Mouse (Mus musculus) liver, adult 2 months (tissue): ENCODE measurements around the gene Cycs. TPM values are rescaled to one million over a fixed set of nuclear protein-coding genes. Genes with fewer than 3 reads are reported as not detected.

Source experiments
- DNase-seq: peaks from one replicate; pipeline ENCODE4 v3.0.0-alpha.2; 2011; ENCODE audit warnings: low read depth, low spot score; ENCODE audit errors: extremely low read depth
- H3K27ac ChIP-seq: fragments of 200-500 bp; replicated peaks from 2 replicates; pipeline ENCODE4 v1.5.1; 2012; ENCODE audit warnings: low read depth, mild to moderate bottlenecking, control low read depth, inconsistent platforms, low read length; ENCODE audit not compliant: insufficient read depth
- H3K27me3 ChIP-seq: fragments of 200-500 bp; 2 replicates; pipeline ENCODE4 v1.6.1; 2012; ENCODE audit warnings: mild to moderate bottlenecking, moderate library complexity, low read length, inconsistent platforms; ENCODE audit not compliant: control insufficient read depth, insufficient read depth
- H3K36me3 ChIP-seq: fragments of 200-500 bp; 2 replicates; pipeline ENCODE4 v1.6.1; 2012; ENCODE audit warnings: low read length, inconsistent platforms; ENCODE audit not compliant: control insufficient read depth, insufficient read depth
- H3K4me1 ChIP-seq: fragments of 200-500 bp; 2 replicates; pipeline ENCODE4 v1.6.1; 2011; ENCODE audit warnings: low read length; ENCODE audit not compliant: control insufficient read depth, insufficient read depth
- H3K4me3 ChIP-seq: fragments of 200-500 bp; 2 replicates; pipeline ENCODE4 v1.5.1; 2011; ENCODE audit warnings: low read depth, mild to moderate bottlenecking, control low read depth, low read length, moderate library complexity; ENCODE audit not compliant: insufficient read depth
- H3K79me2 ChIP-seq: fragments of 200-500 bp; 2 replicates; pipeline ENCODE4 v1.6.1; 2012; ENCODE audit warnings: inconsistent platforms, mild to moderate bottlenecking, low read length, moderate library complexity; ENCODE audit not compliant: control insufficient read depth, insufficient read depth
- H3K9ac ChIP-seq: fragments of 200-500 bp; 2 replicates; pipeline ENCODE4 v1.6.1; 2012; ENCODE audit warnings: low read depth, mild to moderate bottlenecking, control low read depth, inconsistent platforms, low read length
- CTCF ChIP-seq: fragments of 200-500 bp; IDR thresholded peaks from 2 replicates; pipeline ENCODE4 v1.5.1; 2011; ENCODE audit warnings: low read depth, low read length, control low read depth
- POLR2A ChIP-seq: fragments of 200-500 bp; IDR thresholded peaks from 2 replicates; pipeline ENCODE4 v1.6.1; 2011; ENCODE audit warnings: low read length, control low read depth; ENCODE audit not compliant: insufficient read depth; ENCODE audit errors: extremely low read depth
- WGBS: fragments of 180-500 bp; shearing (Covaris S2); methylation state at CpG from one replicate; pipeline ENCODE4 v1.1.7; 2018; 5-methylcytosine and 5-hydroxymethylcytosine counted together
- polyA plus RNA-seq: library from polyadenylated mRNA; depleted of rRNA; stranded (reverse); fragments of >200 nt; gene quantifications from 2 replicates; pipeline ENCODE4 v1.2.3, GENCODE M21; 2012
- total RNA-seq: library from RNA; depleted of rRNA; stranded (reverse); fragments of >200 nt; gene quantifications from 2 replicates; pipeline ENCODE4 v1.2.3, GENCODE M21; 2014

Gene Cycs
- total and polyA plus RNA-seq, 2 experiments = 2.9 to 52.9 TPM

DNA sequence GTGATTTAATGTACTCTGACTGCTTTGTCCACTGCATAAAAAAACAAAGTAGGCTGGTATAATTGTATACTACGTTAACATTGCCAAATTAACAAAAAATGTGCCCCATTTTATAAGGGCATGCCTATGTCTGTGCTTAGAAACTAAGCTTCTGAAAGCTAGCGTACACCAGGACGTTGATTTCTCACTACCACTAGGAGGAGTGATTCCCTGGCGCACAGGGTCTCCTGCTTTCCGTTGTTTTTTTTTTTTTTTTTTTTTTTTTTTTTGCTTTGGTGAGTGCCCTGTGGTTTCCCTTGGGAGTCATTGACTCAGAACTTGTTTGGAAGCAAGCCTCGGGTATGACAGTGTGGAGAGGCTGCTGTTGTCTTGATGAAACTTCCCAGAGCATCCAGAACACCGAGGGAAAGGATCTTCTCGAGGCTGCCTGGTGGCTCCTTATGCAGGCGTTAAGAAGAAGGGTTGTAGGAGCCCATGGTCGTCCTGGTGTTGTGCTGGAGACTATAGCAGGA, 27.1 kb upstream of the Cycs start:
- no peaks in the 10 kb centered on the region for H3K36me3 ChIP-seq
- 76% methylated on average over 10 of the region's 10 CpGs for WGBS

GRCm38 (mm10) chr6:50590234-50590633, 23.9 kb upstream of the Cycs start:
- WGBS = 57% methylated on average over 3 of the region's 3 CpGs
- H3K27me3 ChIP-seq = no peaks in the 10 kb centered on the region
- H3K4me3 ChIP-seq = no peak overlapping the region
- no peak overlapping the region for H3K27ac ChIP-seq
- H3K9ac ChIP-seq = no peak overlapping the region
- no peaks in the 10 kb centered on the region for H3K79me2 ChIP-seq
- H3K4me1 ChIP-seq = peaks cover 2% of the 10 kb centered on the region; the same call in 1 of the 2 replicates
- no peak for TF ChIP-seq CTCF
- TF ChIP-seq POLR2A = no peak
- DNase-seq = no peak
- no peaks in the 10 kb centered on the region for H3K36me3 ChIP-seq

More for the DNA sequence above, 27.1 kb upstream of the Cycs start:
- H3K27me3 ChIP-seq = no peaks in the 10 kb centered on the region
- DNase-seq = no peak
- TF ChIP-seq POLR2A (no peak), CTCF (no peak)
- no peak overlapping the region for H3K27ac ChIP-seq
- H3K4me3 ChIP-seq = no peak overlapping the region
- H3K79me2 ChIP-seq = no peaks in the 10 kb centered on the region
- H3K9ac ChIP-seq = no peak overlapping the region
- H3K4me1 ChIP-seq = no peaks in the 10 kb centered on the region

- Histone ChIP-seq H3K27me3 (no peaks in the 10 kb centered on the region), H3K4me1 (peaks cover 2% of the 10 kb centered on the region; the same call in 1 of the 2 replicates), H3K36me3 (no peaks in the 10 kb centered on the region), H3K9ac (no peak overlapping the region), H3K4me3 (no peak overlapping the region), H3K79me2 (no peaks in the 10 kb centered on the region), H3K27ac (no peak overlapping the region)
- TF ChIP-seq CTCF (peak; percentile 38), POLR2A (no peak)
- WGBS = 86% methylated on average over 1 of the region's 1 CpGs
- peak; percentile 74 for DNase-seq
Measured at GRCm38 (mm10) chr6:50588251-50588650, 21.9 kb upstream of the Cycs start.

DNA sequence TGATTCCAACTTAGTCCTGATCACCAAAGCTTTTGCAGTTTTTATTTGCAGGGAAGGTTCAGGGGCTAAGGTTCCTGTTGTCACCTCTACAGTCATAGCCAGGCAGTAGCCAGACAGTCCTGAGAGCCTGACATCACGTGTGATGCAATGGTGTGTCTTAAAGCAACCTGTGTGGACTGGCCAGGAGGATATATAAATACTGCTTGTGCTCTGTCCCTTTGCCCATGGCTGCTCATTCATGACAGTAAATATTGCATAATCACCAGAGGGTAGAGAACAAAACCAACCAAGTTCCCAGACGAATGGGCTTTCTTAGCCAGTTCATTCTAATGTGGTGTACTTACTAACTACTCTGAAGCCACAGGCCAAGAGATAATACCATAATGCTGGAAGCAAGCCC, 21.1 kb upstream of the Cycs start:
- WGBS = 24% methylated on average over 2 of the region's 2 CpGs
- Histone ChIP-seq H3K79me2 (no peaks in the 10 kb centered on the region), H3K9ac (no peak overlapping the region), H3K4me1 (peaks cover 2% of the 10 kb centered on the region; the same call in 1 of the 2 replicates), H3K27me3 (no peaks in the 10 kb centered on the region), H3K27ac (no peak overlapping the region), H3K36me3 (no peaks in the 10 kb centered on the region), H3K4me3 (no peak overlapping the region)
- DNase-seq = peak; percentile 91
- TF ChIP-seq POLR2A (no peak), CTCF (no peak)

DNA sequence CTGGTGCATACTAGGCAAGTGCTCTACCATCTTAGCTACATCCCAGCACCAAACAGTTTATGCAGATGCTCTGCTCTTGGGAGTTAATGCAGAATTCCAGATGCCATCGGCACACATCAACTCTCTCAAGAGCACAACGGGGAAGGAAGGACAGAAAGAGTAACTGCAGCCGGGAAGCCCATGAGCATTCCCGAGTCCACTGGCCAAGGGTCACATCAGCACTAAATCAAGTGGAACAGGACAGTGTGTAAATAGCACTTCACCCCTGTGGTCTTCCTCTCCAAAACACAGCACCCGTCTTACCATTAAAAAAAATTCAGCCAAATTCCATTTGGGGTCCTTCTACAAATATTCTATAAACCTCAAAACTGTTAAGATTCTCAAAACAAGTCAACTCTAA, 20.0 kb upstream of the Cycs start:
- peaks cover 2% of the 10 kb centered on the region; the same call in 1 of the 2 replicates for H3K4me1 ChIP-seq
- TF ChIP-seq CTCF (no peak), POLR2A (no peak)
- H3K36me3 ChIP-seq = no peaks in the 10 kb centered on the region
- no peaks in the 10 kb centered on the region for H3K27me3 ChIP-seq
- WGBS = 31% methylated on average over 5 of the region's 5 CpGs
- no peaks in the 10 kb centered on the region for H3K79me2 ChIP-seq
- H3K27ac ChIP-seq = no peak overlapping the region
- no peak overlapping the region for H3K9ac ChIP-seq
- DNase-seq = peak; percentile 24
- H3K4me3 ChIP-seq = no peak overlapping the region

DNA sequence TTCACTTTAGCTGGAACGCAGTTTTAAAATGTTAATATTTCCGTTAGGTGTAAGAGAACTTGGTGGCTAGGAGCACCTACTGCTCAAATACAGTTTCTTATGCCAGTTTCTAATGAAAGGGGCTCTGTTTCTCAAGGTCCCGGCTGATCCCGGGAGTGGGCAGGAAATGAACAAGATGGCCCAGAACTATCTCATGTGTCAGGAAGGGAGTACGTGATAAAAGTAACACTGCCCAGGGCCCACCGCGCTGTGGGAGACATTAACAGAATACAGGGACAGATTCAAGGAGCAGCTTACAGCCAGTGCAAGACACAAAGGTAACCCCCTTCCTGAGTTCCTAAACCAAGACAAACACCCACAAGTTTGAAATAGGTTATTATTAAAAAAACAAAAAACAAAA, 19.4 kb upstream of the Cycs start:
- H3K4me1 ChIP-seq = peaks cover 2% of the 10 kb centered on the region; the same call in 1 of the 2 replicates
- H3K27ac ChIP-seq = no peak overlapping the region
- no peak for DNase-seq
- 71% methylated on average over 7 of the region's 7 CpGs for WGBS
- no peaks in the 10 kb centered on the region for H3K79me2 ChIP-seq
- TF ChIP-seq POLR2A (no peak), CTCF (no peak)
- no peaks in the 10 kb centered on the region for H3K27me3 ChIP-seq
- no peak overlapping the region for H3K4me3 ChIP-seq
- no peaks in the 10 kb centered on the region for H3K36me3 ChIP-seq
- H3K9ac ChIP-seq = no peak overlapping the region
